Mouse (Mus musculus) limb, embryonic 13.5 days (tissue): ENCODE results near the gene Slc9a1. TPM values are rescaled to one million over a fixed set of nuclear protein-coding genes. Genes with fewer than 3 reads are reported as not detected.

Source experiments
- microRNA-seq: library from miRNA; unstranded; fragments of <30 nt; microRNA quantifications from one replicate; pipeline ENCODE4, GENCODE M21; 2016
- polyA plus RNA-seq: library from polyadenylated mRNA; unstranded; fragments of >200 nt; fragmentation: Nextera tagmentation; extraction: Ambion mirVana; gene quantifications from 2 replicates; pipeline ENCODE4 v1.2.1, GENCODE M21; 2015

Gene Slc9a1
- polyA plus RNA-seq, 1 experiment from 2014 or later: 8.8 TPM

Small RNA genes within 50 kb of the gene (microRNA-seq; reads per million reads assigned to microRNA genes)
- 0.87 reads per million for gene Mir5122

Other genes with a start within 250 kb of the Slc9a1 start
- 114 and 132 TPM in 2 replicates for gene Wasf2, start 239.2 kb upstream of the Slc9a1 start, polyA plus RNA-seq
- 2.8 and 5.9 TPM in 2 replicates for gene Cd164l2, start 157.6 kb upstream of the Slc9a1 start, polyA plus RNA-seq
- gene Gpr3, start 157.2 kb upstream of the Slc9a1 start, polyA plus RNA-seq: 0.32 and 0.38 TPM in 2 replicates
- gene Map3k6, start 128.9 kb upstream of the Slc9a1 start, polyA plus RNA-seq: 2.4 and 2.6 TPM in 2 replicates
- 5.5 and 5.6 TPM in 2 replicates for gene Sytl1, start 106.6 kb upstream of the Slc9a1 start, polyA plus RNA-seq
- 84.0 and 86.8 TPM in 2 replicates for gene Tmem222, start 91.9 kb upstream of the Slc9a1 start, polyA plus RNA-seq
- gene Wdtc1, start 16.2 kb upstream of the Slc9a1 start, polyA plus RNA-seq: 13.3 and 14.1 TPM in 2 replicates
- gene Tent5b, start 110.4 kb downstream of the Slc9a1 start, polyA plus RNA-seq: 0.87 and 0.92 TPM in 2 replicates
- 3.3 and 3.5 TPM in 2 replicates for gene Trnp1, start 128.8 kb downstream of the Slc9a1 start, polyA plus RNA-seq
- 8.6 and 10.3 TPM in 2 replicates for gene Kdf1, start 149.3 kb downstream of the Slc9a1 start, polyA plus RNA-seq
- 291 and 309 TPM in 2 replicates for gene Nudc, start 176.3 kb downstream of the Slc9a1 start, polyA plus RNA-seq
- 0.13 and 0.28 TPM in 2 replicates for gene Nr0b2, start 183.7 kb downstream of the Slc9a1 start, polyA plus RNA-seq
- 7.5 and 9.5 TPM in 2 replicates for gene Gpatch3, start 205.0 kb downstream of the Slc9a1 start, polyA plus RNA-seq
- 18.0 and 19.6 TPM in 2 replicates for gene Gpn2, start 214.7 kb downstream of the Slc9a1 start, polyA plus RNA-seq
- 68.0 and 81.3 TPM in 2 replicates for gene Sfn, start 232.5 kb downstream of the Slc9a1 start, polyA plus RNA-seq